Mouse (Mus musculus) stomach, postnatal 0 days (tissue): Measurements from ENCODE around the gene Carns1. TPM values are rescaled to one million over a fixed set of nuclear protein-coding genes. Genes with fewer than 3 reads are reported as not detected.

Experiments
- ATAC-seq: fragments of 200-750 bp; cut with Nextera tagmentation; 2 replicates; pipeline ENCODE4 v1.8.0; 2017; ENCODE audit not compliant: low FRiP score, low TSS enrichment
- DNase-seq: peaks from one replicate; pipeline ENCODE4 v3.0.0-alpha.2; 2016; ENCODE audit warnings: low spot score
- H3K27ac ChIP-seq: fragments of 300-500 bp; sonication (generic); replicated peaks from 2 replicates; pipeline ENCODE4 v1.5.1; 2014; ENCODE audit warnings: mild to moderate bottlenecking, control low read depth
- H3K27me3 ChIP-seq: fragments of 300-500 bp; sonication (generic); 2 replicates; pipeline ENCODE4 v1.6.1; 2014; ENCODE audit warnings: low read length; ENCODE audit not compliant: control insufficient read depth, insufficient read depth
- H3K36me3 ChIP-seq: fragments of 300-500 bp; sonication (generic); 2 replicates; pipeline ENCODE4 v1.6.1; 2014; ENCODE audit warnings: low read length, mixed read lengths; ENCODE audit not compliant: control insufficient read depth, insufficient read depth
- H3K4me1 ChIP-seq: fragments of 300-500 bp; sonication (generic); replicated peaks from 2 replicates; pipeline ENCODE4 v1.6.1; 2014; ENCODE audit warnings: antibody characterized with exemption; ENCODE audit not compliant: control insufficient read depth, insufficient read depth
- H3K4me2 ChIP-seq: fragments of 300-500 bp; sonication (generic); replicated peaks from 2 replicates; pipeline ENCODE4 v1.6.1; 2014; ENCODE audit warnings: low read depth, mild to moderate bottlenecking, control low read depth, moderate library complexity
- H3K4me3 ChIP-seq: fragments of 300-500 bp; sonication (generic); 2 replicates; pipeline ENCODE4 v1.5.1; 2014; ENCODE audit warnings: low read depth, low read length, control low read depth
- H3K9ac ChIP-seq: fragments of 300-500 bp; sonication (generic); 2 replicates; pipeline ENCODE4 v1.6.1; 2014; ENCODE audit warnings: mild to moderate bottlenecking, low read length, control low read depth, mixed read lengths
- H3K9me3 ChIP-seq: fragments of 300-500 bp; sonication (generic); 2 replicates; pipeline ENCODE4 v1.6.1; 2016; ENCODE audit warnings: low read length; ENCODE audit not compliant: control insufficient read depth
- CTCF ChIP-seq: IDR thresholded peaks from 2 replicates; pipeline ENCODE4 v1.5.1; 2016; ENCODE audit warnings: antibody characterized with exemption, low read depth, mild to moderate bottlenecking, moderate library complexity
- EP300 ChIP-seq: optimal IDR thresholded peaks from 2 replicates; pipeline ENCODE3; 2016; ENCODE audit warnings: antibody characterized with exemption
- WGBS: fragments of 180-500 bp; shearing (Covaris S2); extraction: QIAGEN DNeasy Blood & Tissue Kit; methylation state at CpG from one replicate; pipeline ENCODE4 v1.1.7; 2014; 5-methylcytosine and 5-hydroxymethylcytosine counted together
- polyA plus RNA-seq: library from polyadenylated mRNA; unstranded; fragments of >200 nt; fragmentation: Nextera tagmentation; extraction: Ambion mirVana; gene quantifications from 2 replicates; pipeline ENCODE4 v1.2.1, GENCODE M21; 2015

Gene Carns1
- polyA plus RNA-seq, 1 experiment from 2014 or later, result 1.5 TPM

DNA sequence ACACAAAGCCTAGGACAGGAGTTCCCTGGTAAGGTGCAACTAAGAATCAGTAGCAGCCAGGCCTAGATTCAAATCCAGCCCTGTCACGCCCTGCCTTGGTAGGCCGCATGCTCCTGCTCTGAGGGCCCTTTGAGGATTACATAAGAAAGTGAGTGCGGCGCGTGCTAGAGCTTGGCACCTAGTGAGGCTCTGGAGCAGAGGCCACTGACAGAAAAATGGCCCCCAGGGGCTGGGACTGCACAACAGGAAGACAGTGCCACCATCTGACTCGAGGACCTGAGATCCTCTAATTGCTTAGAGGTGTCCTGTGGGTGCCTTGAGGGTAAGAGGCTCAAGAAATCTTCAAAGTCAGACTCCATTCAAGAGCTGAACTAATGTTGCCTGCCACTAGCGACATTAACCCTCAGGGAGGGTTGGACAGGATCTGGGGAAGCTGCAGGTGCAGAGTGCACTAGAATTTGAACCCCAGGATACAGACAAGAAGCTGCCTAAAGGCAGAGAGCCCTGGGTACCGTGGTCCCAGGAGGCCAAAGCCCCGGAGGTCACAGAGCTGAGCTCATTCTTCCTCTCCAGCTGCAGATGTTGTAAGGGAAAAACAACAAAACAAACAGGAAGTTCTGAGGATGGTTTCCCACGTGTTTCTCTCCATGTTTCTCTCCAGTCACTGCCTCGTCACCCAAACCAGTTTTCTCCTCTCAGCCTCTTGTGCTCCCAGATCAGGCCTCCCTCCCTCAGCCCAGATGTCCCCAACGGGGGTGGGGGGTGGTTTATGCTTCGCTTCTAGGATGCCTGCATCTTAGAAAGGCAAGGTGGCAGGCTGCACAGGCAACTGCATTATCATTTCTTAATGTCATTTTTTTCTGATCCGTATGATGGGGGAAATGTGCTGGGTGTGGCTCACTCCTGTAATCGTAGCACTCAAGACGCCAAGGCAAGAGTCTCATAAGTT lies 30.5 kb downstream of the Carns1 start:
- no peak for TF ChIP-seq EP300
- no peak for TF ChIP-seq CTCF
- H3K4me1 ChIP-seq, result no peaks in the 10 kb centered on the region
- H3K9ac ChIP-seq, result no peak overlapping the region
- H3K36me3 ChIP-seq, result no peaks in the 10 kb centered on the region
- no peak overlapping the region for H3K4me2 ChIP-seq
- no peak for DNase-seq
- no peak overlapping the region for H3K27ac ChIP-seq
- no peaks in the 10 kb centered on the region for H3K9me3 ChIP-seq
- H3K27me3 ChIP-seq, result no peaks in the 10 kb centered on the region
- WGBS, result 74% methylated on average over 16 of the region's 16 CpGs
- ATAC-seq, result no peak
- H3K4me3 ChIP-seq, result no peak overlapping the region

GRCm38 (mm10) chr19:4143759-4144268 lies 31.5 kb downstream of the Carns1 start, which contains the start of gene Cabp4:
Cabp4 (minus strand) TSS chr19:4144033.
- ATAC-seq, result no peak
- 80% methylated on average over 7 of the region's 7 CpGs for WGBS
- H3K4me3 ChIP-seq, result no peak within 1 kb of the TSS

GRCm38 (mm10) chr19:4142416-4143173 lies 32.7 kb downstream of the Carns1 start:
- whole genome bisulfite sequencing, result 86% methylated on average over 18 of the region's 18 CpGs
- H3K9ac ChIP-seq, result no peak overlapping the region

More at GRCm38 (mm10) chr19:4143759-4144268, 31.5 kb downstream of the Carns1 start, which contains the start of gene Cabp4:
- H3K9me3 ChIP-seq, result no peaks in the 10 kb centered on the region
- DNase-seq, result no peak
- no peak within 1 kb of the TSS for H3K4me2 ChIP-seq
- H3K27me3 ChIP-seq, result no peaks in the 10 kb centered on the region
- TF ChIP-seq EP300 (no peak), CTCF (no peak)
- no peaks in the 10 kb centered on the region for H3K36me3 ChIP-seq
- no peak within 1 kb of the TSS for H3K9ac ChIP-seq
- no peak within 1 kb of the TSS for H3K27ac ChIP-seq
- no peaks in the 10 kb centered on the region for H3K4me1 ChIP-seq

GRCm38 (mm10) chr19:4140147-4140546 lies 35.1 kb downstream of the Carns1 start:
- 59% methylated on average over 6 of the region's 6 CpGs for WGBS
- DNase-seq (no peak), ATAC-seq (no peak)
- Histone ChIP-seq H3K36me3 (no peaks in the 10 kb centered on the region), H3K9me3 (no peaks in the 10 kb centered on the region), H3K4me1 (no peaks in the 10 kb centered on the region), H3K4me3 (no peak overlapping the region), H3K4me2 (no peak overlapping the region), H3K27ac (no peak overlapping the region), H3K9ac (no peak overlapping the region), H3K27me3 (no peaks in the 10 kb centered on the region)
- TF ChIP-seq EP300 (no peak), CTCF (no peak)

More at GRCm38 (mm10) chr19:4142416-4143173, 32.7 kb downstream of the Carns1 start:
- ATAC-seq (no peak), DNase-seq (no peak)
- TF ChIP-seq CTCF (no peak), EP300 (no peak)
- no peak overlapping the region for H3K4me3 ChIP-seq
- no peaks in the 10 kb centered on the region for H3K9me3 ChIP-seq
- H3K36me3 ChIP-seq, result no peaks in the 10 kb centered on the region
- no peaks in the 10 kb centered on the region for H3K27me3 ChIP-seq
- no peaks in the 10 kb centered on the region for H3K4me1 ChIP-seq
- no peak overlapping the region for H3K4me2 ChIP-seq
- H3K27ac ChIP-seq, result no peak overlapping the region

GRCm38 (mm10) chr19:4139446-4139845 lies 35.8 kb downstream of the Carns1 start, which contains the start of gene Gpr152:
Gpr152 (plus strand) TSS chr19:4139787.
- H3K27me3 ChIP-seq, result no peaks in the 10 kb centered on the region
- no peak for TF ChIP-seq CTCF
- no peak for TF ChIP-seq EP300
- no peak within 1 kb of the TSS for H3K27ac ChIP-seq
- H3K9me3 ChIP-seq, result no peaks in the 10 kb centered on the region
- H3K36me3 ChIP-seq, result no peaks in the 10 kb centered on the region
- H3K9ac ChIP-seq, result no peak within 1 kb of the TSS
- H3K4me2 ChIP-seq, result no peak within 1 kb of the TSS
- 78% methylated on average over 2 of the region's 2 CpGs for WGBS
- no peaks in the 10 kb centered on the region for H3K4me1 ChIP-seq
- no peak within 1 kb of the TSS for H3K4me3 ChIP-seq
- ATAC-seq, result no peak
- no peak for DNase-seq
